Mouse (Mus musculus) brown adipose tissue, adult 24 weeks (tissue): Measurements from ENCODE around the gene Gne. TPM values are rescaled to one million over a fixed set of nuclear protein-coding genes. Genes with fewer than 3 reads are reported as not detected.

ENCODE experiments used
- polyA plus RNA-seq: library from polyadenylated mRNA; stranded (reverse); fragments of >200 nt; gene quantifications from 2 replicates; pipeline ENCODE4 v1.2.4, GENCODE M21; 2012; ENCODE audit not compliant: missing spikeins, insufficient read depth, insufficient read length

Gne gene
- polyA plus RNA-seq, 1 experiment = 17.4 TPM

Other genes with a start within 250 kb of the Gne start
- not detected in 2 replicates for gene Olfr157, start 244.0 kb downstream of the Gne start, polyA plus RNA-seq
- not detected in 2 replicates for gene Olfr155, start 232.6 kb downstream of the Gne start, polyA plus RNA-seq
- gene Reck, start 208.6 kb downstream of the Gne start, polyA plus RNA-seq = 2.0 and 2.4 TPM in 2 replicates
- 2.9 and 4.3 TPM in 2 replicates for gene Glipr2, start 126.8 kb downstream of the Gne start, polyA plus RNA-seq
- not detected in 2 replicates for gene Ccin, start 100.7 kb downstream of the Gne start, polyA plus RNA-seq
- 97.5 and 140 TPM in 2 replicates for gene Clta, start 79.7 kb downstream of the Gne start, polyA plus RNA-seq
- gene Rnf38, start 149.6 kb upstream of the Gne start, polyA plus RNA-seq = 8.6 and 26.0 TPM in 2 replicates
- not detected in 2 replicates for gene Melk, start 216.7 kb upstream of the Gne start, polyA plus RNA-seq